Mouse (Mus musculus) heart, embryonic 11.5 days (tissue): ENCODE results near the gene Cyyr1. TPM values are rescaled to one million over a fixed set of nuclear protein-coding genes. Genes with fewer than 3 reads are reported as not detected.

Experiments
- ATAC-seq: fragments of 200-750 bp; cut with Nextera tagmentation; replicated peaks from 2 replicates; pipeline ENCODE4 v1.8.0; 2017; ENCODE audit warnings: moderate library complexity; ENCODE audit not compliant: insufficient number of reproducible peaks, low FRiP score, low TSS enrichment
- H3K27ac ChIP-seq: fragments of 300-500 bp; sonication (generic); 2 replicates; pipeline ENCODE4 v1.5.1; 2014; ENCODE audit warnings: mild to moderate bottlenecking, low read depth, low read length
- H3K27me3 ChIP-seq: fragments of 300-500 bp; sonication (generic); 2 replicates; pipeline ENCODE4 v1.6.1; 2014; ENCODE audit warnings: mild to moderate bottlenecking, low read length, mixed read lengths; ENCODE audit not compliant: control insufficient read depth, insufficient read depth
- H3K36me3 ChIP-seq: fragments of 300-500 bp; sonication (generic); 2 replicates; pipeline ENCODE4 v1.6.1; 2014; ENCODE audit warnings: mild to moderate bottlenecking, low read length, moderate library complexity, mixed read lengths; ENCODE audit not compliant: control insufficient read depth, insufficient read depth
- H3K4me1 ChIP-seq: fragments of 300-500 bp; sonication (generic); 2 replicates; pipeline ENCODE4 v1.6.1; 2014; ENCODE audit warnings: low read length; ENCODE audit not compliant: control insufficient read depth, insufficient read depth
- H3K4me2 ChIP-seq: fragments of 300-500 bp; sonication (generic); 2 replicates; pipeline ENCODE4 v1.6.1; 2014; ENCODE audit warnings: mild to moderate bottlenecking, moderate library complexity
- H3K4me3 ChIP-seq: fragments of 300-500 bp; sonication (generic); 2 replicates; pipeline ENCODE4 v1.5.1; 2014; ENCODE audit warnings: low read depth, low read length
- H3K9ac ChIP-seq: fragments of 300-500 bp; sonication (generic); 2 replicates; pipeline ENCODE4 v1.6.1; 2014; ENCODE audit warnings: mild to moderate bottlenecking, low read depth, low read length, moderate library complexity
- H3K9me3 ChIP-seq: fragments of 300-500 bp; sonication (generic); replicated peaks from 2 replicates; pipeline ENCODE4 v1.6.1; 2016; ENCODE audit warnings: low read length; ENCODE audit not compliant: control insufficient read depth
- WGBS: fragments of 180-500 bp; shearing (Covaris S2); extraction: QIAGEN DNeasy Blood & Tissue Kit; methylation state at CpG from one replicate; pipeline ENCODE4 v1.1.7; 2014; ENCODE audit not compliant: insufficient replicate concordance; 5-methylcytosine and 5-hydroxymethylcytosine counted together
- polyA plus RNA-seq: library from polyadenylated mRNA; unstranded; fragments of >200 nt; fragmentation: Nextera tagmentation; extraction: Ambion mirVana; gene quantifications from 2 replicates; pipeline ENCODE4 v1.2.1, GENCODE M21; 2014

The Cyyr1 gene
- polyA plus RNA-seq, 1 experiment from 2014 or later = 3.6 TPM

- no peak overlapping the region for H3K27ac ChIP-seq
- no peak overlapping the region for H3K4me3 ChIP-seq
- no peaks in the 10 kb centered on the region for H3K9me3 ChIP-seq
- whole genome bisulfite sequencing = 73% methylated on average over 3 of the region's 3 CpGs
- no peaks in the 10 kb centered on the region for H3K27me3 ChIP-seq
- H3K4me1 ChIP-seq = no peaks in the 10 kb centered on the region
- no peak overlapping the region for H3K4me2 ChIP-seq
- no peaks in the 10 kb centered on the region for H3K36me3 ChIP-seq
- no peak for ATAC-seq
- H3K9ac ChIP-seq = no peak overlapping the region
Observed at GRCm38 (mm10) chr16:85445801-85446200, 107.4 kb downstream of the Cyyr1 start.

- Histone ChIP-seq H3K36me3 (no peaks in the 10 kb centered on the region), H3K27me3 (no peaks in the 10 kb centered on the region), H3K4me3 (no peak overlapping the region), H3K4me1 (no peaks in the 10 kb centered on the region), H3K4me2 (no peak overlapping the region), H3K27ac (no peak overlapping the region), H3K9me3 (no peaks in the 10 kb centered on the region), H3K9ac (no peak overlapping the region)
- 48% methylated on average over 2 of the region's 2 CpGs for WGBS
- ATAC-seq = no peak
Observed at GRCm38 (mm10) chr16:85435427-85435826, 117.8 kb downstream of the Cyyr1 start.

- 48% methylated on average over 3 of the region's 3 CpGs for WGBS
- Histone ChIP-seq H3K27me3 (no peaks in the 10 kb centered on the region), H3K36me3 (no peaks in the 10 kb centered on the region), H3K4me2 (no peak overlapping the region), H3K9me3 (no peaks in the 10 kb centered on the region), H3K9ac (no peak overlapping the region), H3K4me3 (no peak overlapping the region), H3K27ac (no peak overlapping the region), H3K4me1 (no peaks in the 10 kb centered on the region)
- ATAC-seq = no peak
Observed at GRCm38 (mm10) chr16:85429173-85429572, 124.0 kb downstream of the Cyyr1 start.

- Histone ChIP-seq H3K27me3 (no peaks in the 10 kb centered on the region), H3K27ac (no peak overlapping the region), H3K4me2 (no peak overlapping the region), H3K9me3 (no peaks in the 10 kb centered on the region), H3K36me3 (no peaks in the 10 kb centered on the region), H3K4me1 (no peaks in the 10 kb centered on the region), H3K4me3 (no peak overlapping the region), H3K9ac (no peak overlapping the region)
- WGBS = 67% methylated on average over 2 of the region's 2 CpGs
- no peak for ATAC-seq
Observed at GRCm38 (mm10) chr16:85422889-85423288, 130.3 kb downstream of the Cyyr1 start.

GRCm38 (mm10) chr16:85415415-85415814 lies 137.8 kb downstream of the Cyyr1 start:
- Histone ChIP-seq H3K9ac (no peak overlapping the region), H3K9me3 (no peaks in the 10 kb centered on the region), H3K27me3 (no peaks in the 10 kb centered on the region), H3K4me2 (no peak overlapping the region), H3K4me1 (no peaks in the 10 kb centered on the region), H3K27ac (no peak overlapping the region), H3K36me3 (no peaks in the 10 kb centered on the region), H3K4me3 (no peak overlapping the region)
- ATAC-seq = no peak
- 89% methylated on average over 3 of the region's 3 CpGs for WGBS

- H3K4me2 ChIP-seq = no peak overlapping the region
- WGBS = 17% methylated on average over 4 of the region's 4 CpGs
- H3K4me3 ChIP-seq = no peak overlapping the region
- no peaks in the 10 kb centered on the region for H3K9me3 ChIP-seq
- no peaks in the 10 kb centered on the region for H3K36me3 ChIP-seq
- ATAC-seq = no peak
- no peak overlapping the region for H3K9ac ChIP-seq
- H3K27ac ChIP-seq = no peak overlapping the region
- H3K4me1 ChIP-seq = peaks cover 8% of the 10 kb centered on the region; the same call in 1 of the 2 replicates
- no peaks in the 10 kb centered on the region for H3K27me3 ChIP-seq
Observed at GRCm38 (mm10) chr16:85393430-85393948, 159.7 kb downstream of the Cyyr1 start.

GRCm38 (mm10) chr16:85386801-85387200 lies 166.4 kb downstream of the Cyyr1 start:
- Histone ChIP-seq H3K36me3 (no peaks in the 10 kb centered on the region), H3K9me3 (no peaks in the 10 kb centered on the region), H3K4me1 (no peaks in the 10 kb centered on the region), H3K27me3 (no peaks in the 10 kb centered on the region), H3K4me3 (no peak overlapping the region), H3K4me2 (no peak overlapping the region), H3K27ac (no peak overlapping the region), H3K9ac (no peak overlapping the region)
- WGBS = 68% methylated on average over 5 of the region's 5 CpGs
- no peak for ATAC-seq

Other genes with a start within 250 kb of the Cyyr1 start
- 46.6 and 66.1 TPM in 2 replicates for gene Adamts1, start 249.7 kb upstream of the Cyyr1 start, polyA plus RNA-seq